Mouse (Mus musculus): ENCODE data around the gene Cdkl1. TPM values are rescaled to one million over a fixed set of nuclear protein-coding genes. Genes with fewer than 3 reads are reported as not detected.

Gene Cdkl1
- total and polyA plus RNA-seq, 3 experiments: 0.31 TPM; not detected in 2

GRCm38 (mm10) chr12:69783247-69784025, 7.6 kb downstream of the Cdkl1 start:
- TF ChIP-seq ELF1 (IDR thresholded peaks at IDR 0.05; ENCODE audit: low read depth, low read length) (no peak), RAD21 (IDR thresholded peaks at IDR 0.05; ENCODE audit: low read depth, low read length) (no peak), MXI1 (IDR thresholded peaks at IDR 0.05; ENCODE audit: low read depth, low read length) (no peak), SMC3 (IDR thresholded peaks at IDR 0.05; ENCODE audit: low read depth, low read length) (no peak), E2F4 (IDR thresholded peaks at IDR 0.05; ENCODE audit: insufficient replicate concordance, low read depth, low read length) (no peak), ZMIZ1 (IDR thresholded peaks at IDR 0.05; ENCODE audit: low read depth, low read length) (no peak), ZNF384 (IDR thresholded peaks at IDR 0.05; ENCODE audit: low read depth, low read length) (no peak), USF1 (IDR thresholded peaks at IDR 0.05; ENCODE audit: low read depth, low read length) (no peak), CHD1 (IDR thresholded peaks at IDR 0.05; ENCODE audit: low read depth, low read length) (no peak), CHD2 (IDR thresholded peaks at IDR 0.05; ENCODE audit: low read length) (no peak), ZKSCAN1 (IDR thresholded peaks at IDR 0.05; ENCODE audit: borderline replicate concordance, low read depth, low read length) (no peak), BHLHE40 (IDR thresholded peaks at IDR 0.05; ENCODE audit: low read depth, low read length) (no peak), MYC (IDR thresholded peaks at IDR 0.05; ENCODE audit: low read depth, low read length) (no peak), GABPA (IDR thresholded peaks at IDR 0.05; ENCODE audit: insufficient replicate concordance, low read depth, low read length) (no peak), EP300 (IDR thresholded peaks at IDR 0.05; ENCODE audit: low read length) (no peak), ZC3H11A (IDR thresholded peaks at IDR 0.05; ENCODE audit: low read depth, low read length) (no peak), UBTF (IDR thresholded peaks at IDR 0.05; ENCODE audit: low read depth, low read length) (no peak), MEF2A (IDR thresholded peaks at IDR 0.05; ENCODE audit: borderline replicate concordance, low read depth, low read length) (no peak), NRF1 (IDR thresholded peaks at IDR 0.05; ENCODE audit: low read depth, low read length) (no peak), SIN3A (IDR thresholded peaks at IDR 0.05; ENCODE audit: low read length) (no peak)
- no peaks in the 10 kb centered on the region for H3K36me3 ChIP-seq (replicated peaks in 1 of 2; ENCODE audit: control insufficient read depth in 1 of 2, insufficient read depth in 1 of 2, low read length in 1 of 2)
- dilution Hi-C loops (cut with MboI; ENCODE audit: extremely low pct_ligation_motif_present, extremely low pct_unique_long_range_greater_than_20kb, low sequenced_read_pairs) (no loop called here), in situ Hi-C loops (cut with MboI; ENCODE audit: low pct_ligation_motif_present, low pct_unique_long_range_greater_than_20kb, low sequenced_read_pairs) (no loop called here)
- no peak for DNase-seq (ENCODE audit: extremely low read depth)
- H3K27ac ChIP-seq (ENCODE audit: insufficient read depth, low read depth): no peak overlapping the region
- H3K79me2 ChIP-seq (replicated peaks; ENCODE audit: control insufficient read depth, extremely low read depth, insufficient read depth, poor library complexity, severe bottlenecking): no peaks in the 10 kb centered on the region
- H3K4me3 ChIP-seq (replicated peaks in 1 of 3; ENCODE audit: low read depth in 2 of 3, low read length in 2 of 3, poor library complexity in 1 of 3): no peak overlapping the region
- no peak overlapping the region for H3K9ac ChIP-seq (ENCODE audit: insufficient read depth, low read depth)
- no peaks in the 10 kb centered on the region for H3K9me3 ChIP-seq (replicated peaks; ENCODE audit: low read length)
- peaks cover 0 to 2% of the 10 kb centered on the region in 2 experiments; a peak in 1 of 4 replicates for H3K4me1 ChIP-seq (ENCODE audit: control insufficient read depth in 1 of 2, insufficient read depth in 2 of 2)
- H3K4me2 ChIP-seq (ENCODE audit: insufficient read depth, low read depth, poor library complexity, severe bottlenecking): no peak overlapping the region
- peaks cover 19% of the 10 kb centered on the region for H3K27me3 ChIP-seq (replicated peaks)
